Mouse (Mus musculus): ENCODE measurements around the gene Prim2. TPM values are rescaled to one million over a fixed set of nuclear protein-coding genes. Genes with fewer than 3 reads are reported as not detected.
"Not testable (repeated sequence)": the region's sequence is repeated elsewhere in the genome, so short reads cannot be mapped to it uniquely, and the experiment has no call there.

The Prim2 gene
- total RNA-seq, 1 experiment from 2014 or later: 103 TPM

DNA sequence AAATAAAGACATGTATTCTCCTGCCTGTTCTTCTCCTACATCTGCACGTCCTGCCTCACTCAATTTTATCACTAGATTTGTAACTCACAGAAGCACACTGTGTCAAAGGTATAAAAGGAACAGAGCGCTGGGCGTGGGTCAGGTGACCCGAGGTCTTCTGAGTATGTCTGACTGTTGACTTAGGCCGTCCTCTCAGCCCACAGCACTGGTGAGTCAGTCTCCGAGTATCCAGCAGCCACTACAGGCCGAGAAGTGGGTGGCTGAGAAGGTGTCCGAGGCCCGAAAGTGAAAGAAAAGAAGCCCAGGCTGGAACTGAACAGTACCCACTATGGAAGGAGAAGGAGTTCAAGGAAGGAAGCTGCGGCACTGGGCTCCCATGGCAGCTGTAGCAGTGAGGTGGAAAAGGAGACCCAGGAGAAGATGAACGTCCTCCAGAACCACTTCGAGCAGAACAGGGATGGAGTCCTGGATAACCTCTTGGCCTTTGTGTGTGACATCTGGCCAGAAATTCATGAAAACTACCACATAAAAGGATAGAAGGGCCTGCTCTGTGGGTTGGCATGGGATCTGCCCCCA is 11.9 kb downstream of the Prim2 start:
- no peak for ATAC-seq (replicated peaks; ENCODE audit: low read depth, poor library complexity, severe bottlenecking)

DNA sequence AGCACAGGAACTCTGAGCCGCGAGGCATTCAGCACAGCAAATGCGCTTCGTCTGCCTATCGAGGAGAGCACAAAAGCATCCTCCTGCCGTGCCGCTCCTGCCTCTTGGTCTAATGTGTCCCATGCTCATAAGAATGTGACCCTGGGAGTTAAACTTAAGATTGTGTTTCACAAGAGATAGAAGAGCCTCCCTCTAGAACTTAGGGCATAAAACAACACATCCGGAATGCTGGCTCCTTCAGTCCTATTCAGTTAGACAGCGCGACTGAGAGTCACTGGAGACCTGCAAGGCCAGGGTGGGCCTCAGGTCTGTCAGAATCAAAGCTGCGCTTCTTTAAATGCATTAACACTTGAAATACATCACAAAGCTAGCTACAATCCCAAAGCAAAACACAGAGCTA is 18.7 kb downstream of the Prim2 start:
- no peak for ATAC-seq (replicated peaks; ENCODE audit: low read depth, poor library complexity, severe bottlenecking)

DNA sequence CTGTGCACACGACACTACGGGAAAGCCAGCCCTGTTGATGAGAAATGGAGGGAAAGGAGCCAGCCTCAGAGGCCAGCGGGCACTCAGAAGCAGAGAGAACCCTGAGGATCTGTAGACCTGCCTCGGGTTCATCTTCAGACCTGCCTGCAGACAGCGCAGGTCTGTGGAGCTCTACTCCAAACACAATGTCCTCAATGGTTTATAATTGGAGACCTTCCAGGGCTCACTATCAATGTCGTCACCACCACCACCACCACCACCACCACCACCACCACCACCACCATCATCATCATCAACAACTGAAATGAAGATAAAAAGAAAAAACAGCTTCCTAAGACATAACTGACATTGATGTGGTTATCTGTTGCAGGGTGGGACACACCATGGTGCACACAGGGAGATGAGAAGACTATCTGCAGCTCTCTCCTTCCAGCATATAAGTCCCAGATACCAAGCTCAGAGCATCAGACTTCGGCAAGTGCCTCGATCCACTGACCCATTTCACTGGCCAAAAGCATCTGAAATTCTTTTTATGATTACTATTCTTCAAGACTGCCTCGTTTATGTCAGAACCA is 20.0 kb downstream of the Prim2 start:
- peak; percentile 30; the same call in 1 of the 2 replicates for ATAC-seq (replicated peaks; ENCODE audit: low read depth, poor library complexity, severe bottlenecking)

DNA sequence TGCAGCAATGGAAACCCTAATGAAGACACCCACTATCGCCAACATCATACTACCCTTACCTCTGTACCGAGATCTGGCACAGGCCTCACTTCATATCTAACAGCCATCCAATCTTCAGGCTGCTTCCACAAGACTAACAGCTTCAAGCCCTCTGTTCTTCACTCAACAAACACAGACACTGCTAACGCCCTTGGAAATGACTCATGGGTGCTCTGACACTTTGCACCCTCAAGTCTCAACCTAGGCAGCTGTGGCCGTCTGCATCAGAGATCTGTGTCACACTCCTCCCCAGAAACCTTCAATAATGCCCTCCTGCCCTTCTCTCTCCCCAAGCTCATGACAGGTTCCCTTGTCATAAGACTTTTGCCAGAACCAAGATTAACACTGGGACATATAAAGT is 20.6 kb downstream of the Prim2 start:
- ATAC-seq (replicated peaks; ENCODE audit: low read depth, poor library complexity, severe bottlenecking): no peak

DNA sequence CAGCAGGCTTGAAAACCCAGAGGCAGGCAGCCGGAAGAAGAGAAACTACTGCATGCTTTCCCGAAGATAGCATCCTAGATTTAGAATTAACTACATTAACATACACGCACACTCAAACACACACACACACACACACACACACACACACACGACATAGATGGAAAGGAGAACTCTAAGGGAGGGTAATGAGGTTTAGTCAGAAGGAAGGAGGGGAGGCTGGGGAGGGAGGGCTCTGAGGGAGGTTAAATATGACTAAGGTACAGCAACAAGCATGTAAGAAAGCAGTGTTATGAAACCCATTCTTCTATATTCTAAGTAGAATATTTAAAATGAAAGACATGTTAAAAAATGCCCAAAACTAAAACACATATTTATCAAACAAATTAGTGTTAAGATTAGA is 21.9 kb downstream of the Prim2 start:
- ATAC-seq (replicated peaks; ENCODE audit: low read depth, poor library complexity, severe bottlenecking): no peak

DNA sequence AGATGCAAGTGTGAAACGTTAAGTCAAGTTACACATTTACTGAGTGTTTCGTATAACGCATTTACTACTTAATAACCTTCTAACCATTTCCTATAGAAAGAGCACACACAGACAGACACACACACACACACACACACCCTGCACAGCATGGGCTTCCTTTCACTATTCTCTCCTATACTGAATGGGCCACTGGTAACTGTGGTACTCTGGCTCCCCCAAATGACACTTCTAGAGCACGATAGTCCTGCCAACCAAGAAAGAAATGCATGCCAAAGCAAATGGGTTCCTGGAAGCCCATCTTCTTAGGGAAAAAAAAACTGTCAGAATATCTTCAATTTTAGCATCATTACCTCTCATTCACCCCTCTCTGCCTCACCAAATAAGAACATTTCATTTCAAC is 22.4 kb downstream of the Prim2 start:
- ATAC-seq (replicated peaks; ENCODE audit: low read depth, poor library complexity, severe bottlenecking): 0 out of 2 replicates have a peak, but pooled peaks have one; percentile 47

DNA sequence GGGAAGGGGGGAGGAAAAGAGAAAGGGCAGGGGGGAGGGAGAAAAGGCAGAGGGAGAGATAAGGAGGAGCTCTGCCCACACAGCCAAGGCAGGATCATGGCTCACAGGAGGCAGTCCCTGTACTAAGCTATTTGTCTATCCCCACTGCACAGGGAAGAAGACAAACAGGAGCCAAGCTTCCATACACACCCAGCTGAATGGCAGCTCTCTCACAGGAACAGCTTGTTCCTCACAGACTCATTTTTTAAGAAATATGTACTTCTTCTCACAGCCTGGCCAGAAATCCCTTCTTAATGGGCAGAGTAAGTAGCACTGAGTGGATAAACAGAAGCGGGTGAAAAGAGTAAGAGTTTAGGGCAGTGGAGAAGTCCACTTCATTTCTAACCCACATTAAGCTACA is 23.9 kb downstream of the Prim2 start:
- peak; percentile 23; the same call in 1 of the 2 replicates for ATAC-seq (replicated peaks; ENCODE audit: low read depth, poor library complexity, severe bottlenecking)

DNA sequence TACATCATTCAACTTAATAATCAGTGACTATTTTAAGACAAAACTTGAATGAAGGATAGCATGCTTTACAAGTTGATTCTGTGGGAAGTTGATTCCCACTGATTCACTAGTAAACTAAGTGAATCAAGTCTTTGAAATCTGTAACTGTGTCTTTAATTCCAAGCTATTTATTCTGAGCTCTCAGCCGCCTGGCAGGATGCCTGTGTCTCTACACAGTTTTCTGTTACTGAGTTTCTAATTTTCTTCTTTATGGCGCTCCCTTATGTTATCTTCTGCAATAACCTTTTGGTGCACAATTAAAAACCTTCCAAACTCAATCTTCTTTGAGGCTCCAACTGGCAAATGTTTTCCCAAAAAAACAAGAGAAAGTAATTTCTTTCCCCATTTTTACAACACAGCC is 28.5 kb downstream of the Prim2 start:
- ATAC-seq (replicated peaks; ENCODE audit: low read depth, poor library complexity, severe bottlenecking): no peak

DNA sequence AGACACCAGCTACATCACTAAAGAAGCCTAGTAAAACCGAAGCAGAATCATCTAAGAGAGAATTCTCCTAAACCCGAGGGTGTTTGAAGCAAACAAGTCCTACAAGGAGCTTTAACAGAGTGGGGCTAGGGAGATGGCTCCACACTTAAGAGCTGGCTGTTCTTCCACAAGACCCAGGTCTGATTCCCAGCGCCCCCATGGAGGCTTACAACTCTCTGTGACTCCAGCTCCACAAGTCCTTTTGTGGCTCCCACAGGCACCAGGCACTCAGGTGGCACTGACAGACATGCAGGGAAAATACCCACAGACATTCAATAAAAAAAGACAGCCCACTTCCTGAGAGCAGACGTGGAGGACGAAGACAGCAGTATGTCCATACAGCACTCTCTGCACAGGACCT is 29.5 kb downstream of the Prim2 start:
- ATAC-seq (replicated peaks; ENCODE audit: low read depth, poor library complexity, severe bottlenecking): no peak

DNA sequence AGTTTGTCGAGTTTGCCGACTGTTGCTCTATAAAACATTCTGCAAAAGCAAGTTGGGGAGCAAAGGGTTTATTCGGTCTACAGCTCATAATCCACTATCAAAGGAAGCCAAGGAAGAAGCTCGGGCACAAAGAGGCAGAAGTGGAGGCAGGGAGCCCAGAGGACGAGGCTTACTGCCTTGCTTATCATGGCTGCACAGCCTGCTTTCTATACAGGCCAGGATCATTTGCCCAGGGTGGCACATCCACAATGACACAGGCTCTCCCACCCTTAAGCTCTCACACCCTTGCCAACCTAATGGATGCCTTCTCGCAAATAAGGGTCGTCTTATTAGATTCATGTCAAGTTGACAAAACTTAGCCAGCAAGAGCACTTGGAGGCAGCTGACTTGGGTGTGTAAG is 30.4 kb downstream of the Prim2 start:
- no peak for ATAC-seq (replicated peaks; ENCODE audit: low read depth, poor library complexity, severe bottlenecking)

DNA sequence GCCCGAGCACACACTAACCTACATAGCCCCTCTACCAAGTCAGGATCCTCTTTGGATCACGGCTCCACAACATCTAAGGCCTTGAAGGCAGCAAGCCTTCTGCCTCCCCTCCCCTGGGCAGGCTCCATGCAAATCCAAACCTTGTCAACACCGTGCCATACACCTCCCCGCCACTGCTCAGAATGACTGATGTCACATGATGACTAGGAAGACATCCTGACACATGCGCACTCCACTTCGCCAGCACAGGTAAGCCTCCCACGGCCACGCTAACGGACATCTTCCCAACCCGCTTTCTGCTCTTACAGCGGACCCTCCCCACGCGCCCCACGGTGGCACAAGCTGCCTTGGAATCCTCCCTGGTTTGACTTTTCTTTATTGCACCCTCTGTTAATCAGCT is 31.8 kb downstream of the Prim2 start:
- no peak for ATAC-seq (replicated peaks; ENCODE audit: low read depth, poor library complexity, severe bottlenecking)

DNA sequence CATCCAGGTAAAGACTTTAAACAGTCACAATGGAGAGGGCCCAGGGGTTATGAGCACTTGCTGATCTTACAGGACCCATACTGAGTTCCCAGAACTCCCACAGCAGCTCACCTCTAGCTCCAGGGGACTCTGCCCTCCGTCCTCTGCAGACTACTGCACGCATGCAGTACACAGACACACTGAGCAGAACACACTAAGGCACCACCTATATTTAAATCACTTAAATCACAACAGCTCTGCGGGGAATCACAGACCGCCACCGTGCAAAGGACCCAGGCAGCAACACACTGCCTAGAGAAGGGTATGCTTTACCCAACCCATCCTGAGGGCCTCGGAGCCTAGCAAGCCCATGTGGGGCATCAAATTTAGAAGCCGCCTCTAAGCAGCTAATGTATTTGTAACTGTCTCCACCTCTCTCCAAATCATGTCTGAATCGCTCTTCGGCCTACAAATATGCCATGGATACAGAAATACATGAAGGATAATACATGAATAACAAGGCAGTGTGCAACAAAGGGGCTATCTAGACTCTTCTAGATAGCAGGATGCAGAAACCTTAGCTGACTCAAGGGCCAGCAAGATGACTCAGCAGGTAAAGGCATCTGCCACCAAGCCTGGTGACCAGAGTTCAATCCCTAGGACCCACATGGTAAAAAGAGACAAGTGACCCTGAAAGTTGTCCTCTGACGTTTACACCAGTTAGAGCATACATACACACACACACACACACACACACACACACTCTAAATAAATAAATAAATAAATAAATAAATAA is 33.0 kb downstream of the Prim2 start:
- ATAC-seq (replicated peaks; ENCODE audit: low read depth, poor library complexity, severe bottlenecking): no peak

DNA sequence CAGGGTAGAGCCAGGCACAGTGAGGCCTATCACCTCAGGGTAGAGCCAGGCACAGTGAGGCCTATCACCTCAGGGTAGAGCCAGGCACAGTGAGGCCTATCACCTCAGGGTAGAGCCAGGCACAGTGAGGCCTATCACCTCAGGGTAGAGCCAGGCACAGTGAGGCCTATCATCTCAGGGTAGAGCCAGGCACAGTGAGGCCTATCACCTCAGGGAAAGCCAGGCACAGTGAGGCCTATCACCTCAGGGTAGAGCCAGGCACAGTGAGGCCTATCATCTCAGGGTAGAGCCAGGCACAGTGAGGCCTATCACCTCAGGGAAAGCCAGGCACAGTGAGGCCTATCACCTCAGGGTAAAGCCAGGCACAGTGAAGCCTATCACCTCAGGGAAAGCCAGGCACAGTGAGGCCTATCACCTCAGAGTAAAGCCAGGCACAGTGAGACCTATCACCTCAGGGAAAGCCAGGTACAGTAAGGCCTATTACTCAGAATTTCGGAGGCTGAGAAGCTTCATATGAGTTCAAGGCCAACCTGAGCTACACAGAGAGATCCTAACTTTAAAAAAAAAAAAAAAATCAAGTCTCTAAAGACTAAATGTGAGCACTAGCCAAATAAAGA is 38.5 kb downstream of the Prim2 start:
- ATAC-seq (replicated peaks; ENCODE audit: low read depth, poor library complexity, severe bottlenecking): not testable (repeated sequence)

DNA sequence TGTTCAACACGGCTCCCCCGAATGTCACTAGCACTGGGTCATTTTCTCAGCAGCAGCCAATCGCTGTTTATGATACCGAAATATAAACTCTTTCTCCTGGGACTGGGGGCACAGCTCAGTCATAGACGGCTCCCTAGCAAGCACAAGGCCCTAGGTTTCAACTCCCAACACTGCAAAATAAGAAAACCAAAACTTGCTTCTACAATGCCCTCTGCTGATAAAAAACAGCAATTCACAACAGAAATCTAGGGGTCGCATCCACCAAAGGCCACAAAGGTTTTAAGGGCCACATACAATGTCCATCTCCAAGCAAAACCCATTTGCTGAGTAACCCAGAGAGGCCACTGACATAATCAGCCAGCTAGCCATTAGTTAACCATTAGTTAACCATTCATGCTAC is 41.8 kb downstream of the Prim2 start:
- 0 out of 2 replicates have a peak, but pooled peaks have one; percentile 15 for ATAC-seq (replicated peaks; ENCODE audit: low read depth, poor library complexity, severe bottlenecking)

DNA sequence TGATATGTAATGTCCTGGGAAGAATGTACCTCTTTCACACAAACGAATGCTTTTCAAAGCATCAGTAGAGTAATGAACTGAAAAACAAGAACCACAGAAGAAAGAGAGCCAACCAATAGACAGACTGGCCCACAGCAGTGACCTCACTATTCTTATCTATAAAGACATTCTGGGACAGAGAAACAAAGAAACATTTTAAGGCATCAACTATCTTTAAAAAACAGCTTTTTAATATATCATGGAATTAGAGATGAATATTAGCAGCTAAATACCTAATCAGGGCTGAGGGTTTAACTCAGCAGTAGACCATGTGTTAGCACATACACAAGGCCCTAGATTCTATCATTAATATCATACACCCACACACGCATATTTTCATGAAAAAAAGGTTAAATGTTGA is 42.5 kb downstream of the Prim2 start:
- ATAC-seq (replicated peaks; ENCODE audit: low read depth, poor library complexity, severe bottlenecking): peak; percentile 39; the same call in 1 of the 2 replicates

DNA sequence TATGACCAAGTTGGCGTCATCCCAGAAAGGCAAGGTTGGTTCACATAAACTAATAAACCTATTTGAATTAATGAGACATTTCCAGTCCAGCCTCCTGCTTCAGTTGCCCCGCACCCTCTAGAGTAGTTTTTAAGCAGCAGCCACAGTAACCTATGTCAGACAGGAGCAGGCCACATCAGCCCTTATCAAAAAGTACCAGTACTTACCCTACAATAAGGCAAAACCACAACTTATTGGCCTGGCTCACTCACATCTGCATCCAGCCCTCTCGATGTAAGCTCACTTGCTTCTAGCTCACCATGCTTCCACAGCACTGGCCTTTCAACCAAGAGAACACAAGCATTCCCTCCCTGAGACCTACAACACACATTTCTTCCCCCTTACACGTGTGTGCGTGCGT is 44.7 kb downstream of the Prim2 start:
- ATAC-seq (replicated peaks; ENCODE audit: low read depth, poor library complexity, severe bottlenecking): peak; percentile 87

DNA sequence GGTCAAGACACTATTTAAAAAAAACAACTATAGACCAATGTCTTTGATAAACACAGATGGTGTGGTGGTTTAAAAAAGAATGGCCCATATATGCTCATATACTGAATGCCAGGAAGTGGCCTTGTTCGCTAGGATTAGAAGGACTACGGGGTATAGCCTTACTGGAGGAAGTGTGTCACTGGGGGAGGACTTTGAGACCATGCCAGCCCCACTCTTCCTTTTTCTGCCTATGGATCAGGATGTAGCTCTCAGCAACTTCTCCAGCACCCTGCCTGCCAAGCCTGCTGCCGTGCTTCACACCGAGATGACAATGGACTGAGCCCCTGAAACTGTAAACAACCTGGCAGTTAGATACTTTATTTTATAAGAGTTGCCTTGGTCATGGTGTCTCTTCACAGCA is 45.2 kb downstream of the Prim2 start:
- ATAC-seq (replicated peaks; ENCODE audit: low read depth, poor library complexity, severe bottlenecking): no peak

DNA sequence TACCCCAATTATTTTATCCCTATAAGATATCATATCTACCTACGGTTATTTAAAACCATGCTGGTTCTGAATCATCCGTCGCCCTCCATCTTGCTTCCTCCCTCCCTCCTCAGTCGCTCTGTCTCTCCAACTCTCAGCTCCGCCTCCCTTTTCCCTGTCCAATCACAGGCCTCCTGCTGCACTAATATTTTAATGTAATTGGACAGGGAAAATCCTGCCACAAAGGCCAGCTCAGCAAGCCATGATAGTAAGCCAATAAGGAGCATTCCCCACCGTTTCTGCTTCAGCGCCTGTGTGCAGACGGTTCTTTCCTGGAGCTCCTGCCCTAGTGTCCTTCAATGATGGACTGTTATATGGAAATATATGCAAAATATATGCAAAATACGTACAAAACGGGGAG is 47.8 kb downstream of the Prim2 start:
- ATAC-seq (replicated peaks; ENCODE audit: low read depth, poor library complexity, severe bottlenecking): no peak

DNA sequence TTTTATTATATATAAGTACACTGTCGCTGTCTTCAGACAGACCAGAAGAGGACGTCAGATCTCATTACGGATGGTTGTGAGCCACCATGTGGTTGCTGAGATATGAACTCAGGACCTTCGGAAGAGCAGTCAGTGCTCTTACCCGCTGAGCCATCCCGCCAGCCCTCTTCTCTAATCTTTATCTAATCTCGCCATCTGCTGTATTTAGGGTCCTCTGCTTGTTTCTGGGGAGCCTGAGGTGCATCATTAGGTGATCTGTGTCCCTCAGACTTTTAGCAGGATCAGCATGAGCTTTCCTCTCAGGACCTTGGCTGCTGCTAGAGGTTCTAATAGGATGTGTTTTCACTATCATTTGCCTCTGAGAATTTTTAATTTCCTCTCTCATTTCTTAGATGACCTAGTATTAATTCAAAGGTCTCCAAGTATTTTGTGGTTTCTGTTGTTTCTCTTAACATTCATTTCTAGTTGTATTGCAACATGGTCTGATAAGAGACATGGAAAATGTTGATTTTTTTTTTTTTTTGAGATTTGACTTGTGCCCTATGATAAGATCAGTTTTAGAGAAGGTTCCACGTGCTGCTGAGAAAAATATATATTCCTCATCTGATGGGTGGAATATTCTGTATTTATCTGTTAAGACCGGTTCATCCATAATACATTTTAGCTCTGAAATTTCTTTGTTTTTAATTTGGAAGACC is 49.4 kb downstream of the Prim2 start:
- ATAC-seq (replicated peaks; ENCODE audit: low read depth, poor library complexity, severe bottlenecking): no peak

DNA sequence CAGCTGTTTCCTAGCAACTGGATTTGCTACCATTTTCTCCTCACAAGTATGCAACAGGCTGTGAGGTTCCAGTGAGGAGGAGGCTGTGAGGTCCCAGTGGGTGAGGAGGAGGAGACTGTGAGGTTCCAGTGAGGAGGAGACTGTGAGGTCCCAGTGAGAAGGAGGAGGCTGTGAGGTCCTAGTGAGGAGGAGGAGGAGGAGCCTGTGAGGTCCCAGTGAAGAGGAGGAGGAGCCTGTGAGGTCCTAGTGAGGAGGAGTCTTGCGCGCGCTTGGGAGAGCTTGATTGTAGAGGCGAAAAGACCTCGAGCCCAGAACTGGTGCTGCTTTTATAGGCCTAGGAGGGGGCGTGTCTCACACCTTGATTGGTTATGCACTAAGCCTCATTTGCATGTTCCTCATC is 53.0 kb downstream of the Prim2 start:
- ATAC-seq (replicated peaks; ENCODE audit: low read depth, poor library complexity, severe bottlenecking): not testable (repeated sequence)

All from common myeloid progenitor, adult 5-6 weeks (primary cell).